Mouse (Mus musculus) megakaryocyte, embryonic 14.5 days (primary cell): ENCODE measurements around the gene Psen2. TPM values are rescaled to one million over a fixed set of nuclear protein-coding genes. Genes with fewer than 3 reads are reported as not detected.

ENCODE experiments used
- H3K27me3 ChIP-seq: replicated peaks from 2 replicates; pipeline ENCODE3; 2012; ENCODE audit warnings: inconsistent platforms
- H3K36me3 ChIP-seq: replicated peaks from 2 replicates; pipeline ENCODE3; 2012; ENCODE audit warnings: low read length, inconsistent platforms, mixed read lengths
- H3K4me1 ChIP-seq: 2 replicates; pipeline ENCODE4 v1.6.1; 2012; ENCODE audit warnings: inconsistent platforms
- H3K4me3 ChIP-seq: replicated peaks from 2 replicates; pipeline ENCODE3; 2012; ENCODE audit warnings: moderate library complexity, mild to moderate bottlenecking, inconsistent platforms
- H3K9me3 ChIP-seq: 2 replicates; pipeline ENCODE4 v1.6.1; 2012; ENCODE audit warnings: inconsistent platforms
- FLI1 ChIP-seq: IDR thresholded peaks from 2 replicates; pipeline ENCODE4 v1.6.1; 2012; ENCODE audit warnings: low read length, inconsistent platforms, mixed read lengths
- GATA1 ChIP-seq: IDR thresholded peaks from 3 replicates; pipeline ENCODE4 v1.6.1; 2012; ENCODE audit warnings: mixed read lengths, low read length, inconsistent platforms, borderline replicate concordance
- polyA plus RNA-seq: library from polyadenylated mRNA; stranded (reverse); fragments of >175 nt; gene quantifications from 2 replicates; pipeline ENCODE4 v1.2.3, GENCODE M21; 2012; ENCODE audit warnings: low replicate concordance; ENCODE audit not compliant: insufficient read depth

Gene Psen2
- polyA plus RNA-seq, 1 experiment: 36.6 TPM

DNA sequence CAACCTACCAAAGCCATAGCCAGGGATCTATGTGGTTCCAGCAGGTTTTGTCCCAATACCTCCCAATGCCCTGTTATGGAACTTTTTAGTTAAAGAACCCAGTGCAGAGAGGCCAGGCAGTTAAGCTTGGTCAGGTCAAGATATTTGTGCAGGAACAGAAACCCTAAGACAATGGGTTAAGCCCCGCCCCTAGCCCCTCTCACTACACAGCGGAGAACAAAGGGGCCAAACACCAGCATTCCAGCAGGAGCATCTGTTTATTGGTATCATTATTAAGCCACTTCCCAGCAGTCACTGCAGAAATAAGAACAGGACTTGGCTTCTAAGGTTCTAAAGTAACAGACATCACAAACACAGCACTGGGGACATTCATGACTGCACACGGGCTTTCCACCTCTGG is 36.5 kb downstream of the Psen2 start:
- Histone ChIP-seq H3K4me3 (no peak overlapping the region), H3K36me3 (peaks cover 59% of the 10 kb centered on the region), H3K27me3 (peaks cover 2% of the 10 kb centered on the region), H3K9me3 (0 out of 2 replicates have a peak, but pooled peaks cover 6% of the 10 kb centered on the region), H3K4me1 (peaks cover 45% of the 10 kb centered on the region)
- TF ChIP-seq FLI1 (no peak), GATA1 (no peak)

DNA sequence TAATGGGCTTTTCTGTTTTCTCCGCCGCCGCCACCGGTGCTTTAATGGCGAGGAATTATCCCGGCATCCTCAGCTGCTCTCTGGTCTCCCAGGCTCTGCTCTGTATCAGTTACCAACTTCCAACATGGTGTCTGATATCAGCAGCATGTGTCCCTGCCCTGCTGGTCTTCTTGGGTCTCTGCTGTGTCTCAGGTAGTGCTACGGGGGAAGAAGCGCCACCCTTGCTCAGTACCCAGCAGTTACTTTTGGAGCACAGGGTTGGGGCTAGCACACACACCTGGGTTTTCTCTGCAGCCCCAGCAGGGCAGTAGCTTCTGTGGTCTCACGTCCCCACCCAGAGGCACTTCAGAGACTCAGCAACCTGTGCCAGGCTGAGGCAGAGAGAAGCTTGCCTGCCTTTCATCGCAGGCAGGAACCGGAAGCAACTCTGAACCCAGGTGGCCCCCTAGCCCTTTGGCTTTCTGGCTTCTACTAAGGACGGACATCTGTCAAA is 37.0 kb downstream of the Psen2 start:
- H3K9me3 ChIP-seq: 0 out of 2 replicates have a peak, but pooled peaks cover 6% of the 10 kb centered on the region
- H3K36me3 ChIP-seq: peaks cover 54% of the 10 kb centered on the region
- peaks cover 2% of the 10 kb centered on the region for H3K27me3 ChIP-seq
- peaks cover 50% of the 10 kb centered on the region for H3K4me1 ChIP-seq
- TF ChIP-seq FLI1 (no peak), GATA1 (no peak)
- H3K4me3 ChIP-seq: peak overlapping the region; percentile 89

DNA sequence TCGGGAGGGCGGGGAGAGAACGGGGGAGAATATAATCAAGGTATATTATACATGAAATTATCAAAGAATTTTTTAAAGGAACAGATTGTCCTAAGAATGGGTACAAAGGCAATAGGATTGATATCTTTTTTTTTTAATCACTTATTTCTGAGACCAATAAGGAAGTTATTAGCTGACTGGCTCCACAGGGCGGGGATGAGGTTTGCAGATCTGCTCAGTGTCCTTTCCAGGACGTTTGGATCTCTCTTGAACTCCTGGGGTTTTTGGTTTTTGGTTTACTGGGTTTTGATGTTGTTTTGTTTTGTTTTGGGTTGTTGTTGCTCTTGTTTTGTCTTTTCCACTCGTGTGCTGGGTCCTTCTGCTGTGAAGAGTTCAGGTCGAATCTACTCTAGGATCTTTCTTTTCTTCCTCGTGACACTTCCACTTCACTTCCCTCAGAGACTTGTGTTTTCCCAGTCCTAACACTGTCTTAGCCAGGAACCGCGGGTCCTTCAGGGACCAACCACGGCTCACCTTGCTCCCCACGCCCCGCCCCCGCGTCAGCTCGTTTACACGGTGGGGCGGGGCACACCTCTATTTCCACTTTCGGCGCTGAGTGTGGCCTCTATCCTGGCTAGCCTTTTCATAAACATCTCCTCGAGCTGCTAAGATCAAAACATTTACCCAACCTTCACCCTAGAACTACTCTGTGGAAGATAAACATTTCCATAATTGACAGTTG is 37.6 kb downstream of the Psen2 start:
- peaks cover 2% of the 10 kb centered on the region for H3K27me3 ChIP-seq
- peaks cover 56% of the 10 kb centered on the region for H3K4me1 ChIP-seq
- H3K36me3 ChIP-seq: peaks cover 55% of the 10 kb centered on the region
- H3K4me3 ChIP-seq: peak overlapping the region; percentile 89
- TF ChIP-seq FLI1 (no peak), GATA1 (no peak)
- 0 out of 2 replicates have a peak, but pooled peaks cover 6% of the 10 kb centered on the region for H3K9me3 ChIP-seq

GRCm38 (mm10) chr1:180222007-180222406 is 41.2 kb downstream of the Psen2 start:
- H3K9me3 ChIP-seq: no peaks in the 10 kb centered on the region
- peaks cover 73% of the 10 kb centered on the region for H3K4me1 ChIP-seq
- no peak overlapping the region for H3K4me3 ChIP-seq
- H3K27me3 ChIP-seq: peaks cover 2% of the 10 kb centered on the region
- TF ChIP-seq FLI1: no peak
- TF ChIP-seq GATA1: no peak
- H3K36me3 ChIP-seq: peaks cover 22% of the 10 kb centered on the region

- H3K4me1 ChIP-seq: peaks cover 75% of the 10 kb centered on the region
- H3K4me3 ChIP-seq: peak overlapping the region; percentile 38
- no peaks in the 10 kb centered on the region for H3K9me3 ChIP-seq
- H3K27me3 ChIP-seq: peaks cover 2% of the 10 kb centered on the region
- H3K36me3 ChIP-seq: peaks cover 12% of the 10 kb centered on the region
- no peak for TF ChIP-seq GATA1
Measured at GRCm38 (mm10) chr1:180220791-180221542, 42.3 kb downstream of the Psen2 start.

- Histone ChIP-seq H3K36me3 (peaks cover 9% of the 10 kb centered on the region), H3K9me3 (no peaks in the 10 kb centered on the region), H3K4me3 (no peak overlapping the region), H3K27me3 (no peaks in the 10 kb centered on the region), H3K4me1 (peaks cover 87% of the 10 kb centered on the region)
- TF ChIP-seq GATA1 (no peak), FLI1 (no peak)
Measured at GRCm38 (mm10) chr1:180216541-180217276, 46.5 kb downstream of the Psen2 start.

DNA sequence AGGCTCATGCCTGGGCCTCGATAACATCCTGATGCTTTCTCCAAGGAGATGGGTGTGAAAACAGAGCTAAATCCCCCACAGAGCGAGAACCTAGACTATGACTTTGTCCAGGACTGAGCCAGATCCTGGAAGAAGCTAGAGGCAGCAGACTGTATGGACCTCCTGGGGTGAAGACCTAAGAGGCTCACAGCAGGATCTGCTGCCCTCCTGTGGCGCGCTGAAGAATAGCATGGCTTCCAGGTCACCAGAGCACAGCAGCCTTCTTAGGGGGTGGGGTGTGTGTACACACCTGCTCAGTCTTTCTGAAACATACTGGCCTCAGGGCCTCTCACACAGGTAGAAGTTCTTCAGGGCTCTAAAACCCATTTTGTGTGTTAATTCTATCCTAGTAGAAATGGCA is 48.2 kb downstream of the Psen2 start:
- H3K36me3 ChIP-seq: peaks cover 8% of the 10 kb centered on the region
- H3K9me3 ChIP-seq: no peaks in the 10 kb centered on the region
- TF ChIP-seq GATA1: no peak
- TF ChIP-seq FLI1: no peak
- H3K27me3 ChIP-seq: no peaks in the 10 kb centered on the region
- H3K4me1 ChIP-seq: peaks cover 87% of the 10 kb centered on the region
- no peak overlapping the region for H3K4me3 ChIP-seq

- TF ChIP-seq FLI1: no peak
- TF ChIP-seq GATA1: no peak
- Histone ChIP-seq H3K4me1 (peaks cover 70% of the 10 kb centered on the region), H3K4me3 (peak overlapping the region; percentile 71), H3K36me3 (peaks cover 5% of the 10 kb centered on the region), H3K27me3 (no peaks in the 10 kb centered on the region), H3K9me3 (no peaks in the 10 kb centered on the region)
Measured at GRCm38 (mm10) chr1:180212911-180213310, 50.3 kb downstream of the Psen2 start.

GRCm38 (mm10) chr1:180210781-180211271 is 52.4 kb downstream of the Psen2 start:
- Histone ChIP-seq H3K36me3 (peaks cover 5% of the 10 kb centered on the region), H3K9me3 (no peaks in the 10 kb centered on the region), H3K4me3 (no peak overlapping the region), H3K27me3 (no peaks in the 10 kb centered on the region), H3K4me1 (peaks cover 67% of the 10 kb centered on the region)
- no peak for TF ChIP-seq FLI1
- no peak for TF ChIP-seq GATA1

GRCm38 (mm10) chr1:180210031-180210432 is 53.2 kb downstream of the Psen2 start:
- Histone ChIP-seq H3K4me3 (no peak overlapping the region), H3K36me3 (peaks cover 11% of the 10 kb centered on the region), H3K4me1 (peaks cover 63% of the 10 kb centered on the region), H3K27me3 (no peaks in the 10 kb centered on the region), H3K9me3 (peaks cover 6% of the 10 kb centered on the region)
- TF ChIP-seq FLI1: no peak
- TF ChIP-seq GATA1: no peak
